17 mouse cellular contexts compared by ENCODE assay signal in genomic region chr6:33503381-33503780, GRCm38 (mm10).
"Had no signal": no experiment of that assay in that cellular context is flagged by ENCODE, and none has a peak within 500 bp of the region (broad histone marks: within the 10 kb centered on the region; RNA-seq: fewer than 3 reads in every experiment).

No protein-coding gene starts in this region.

- H3K9ac ChIP-seq: liver, postnatal 0 days; lung, embryonic 15.5 days; midbrain, embryonic 13.5 days; midbrain, embryonic 15.5 days; neural tube, embryonic 12.5 days; stomach, embryonic 15.5 days had no signal

- H3K27me3 ChIP-seq: lung, embryonic 15.5 days; megakaryocyte, embryonic 14.5 days; midbrain, embryonic 13.5 days; midbrain, embryonic 15.5 days; neural tube, embryonic 12.5 days; stomach, embryonic 15.5 days had no signal

- H3K36me3 ChIP-seq: lung, embryonic 15.5 days; midbrain, embryonic 13.5 days; midbrain, embryonic 15.5 days; neural tube, embryonic 12.5 days; stomach, embryonic 15.5 days had no signal

- ATAC-seq: liver, postnatal 0 days; lung, postnatal 0 days; midbrain, embryonic 13.5 days; midbrain, embryonic 15.5 days had no signal

- DNase-seq: liver, postnatal 0 days; lung, adult 2 months; lung, postnatal 14 days; lung, postnatal 36 days; right cerebral cortex, postnatal 14 days; thymus, adult 2 months; thymus, postnatal 25 days; thymus, postnatal 4 days had no signal

- H3K4me2 ChIP-seq: lung, embryonic 15.5 days; midbrain, embryonic 13.5 days; midbrain, embryonic 15.5 days; neural tube, embryonic 12.5 days; stomach, embryonic 15.5 days had no signal

- H3K4me3 ChIP-seq: lung, embryonic 15.5 days; megakaryocyte, embryonic 14.5 days; midbrain, embryonic 13.5 days; midbrain, embryonic 15.5 days; neural tube, embryonic 12.5 days; stomach, embryonic 15.5 days had no signal

- H3K9me3 ChIP-seq: lung, embryonic 15.5 days; megakaryocyte, embryonic 14.5 days; midbrain, embryonic 13.5 days; midbrain, embryonic 15.5 days; neural tube, embryonic 12.5 days; stomach, embryonic 15.5 days had no signal

- H3K4me1 ChIP-seq: lung, embryonic 15.5 days; megakaryocyte, embryonic 14.5 days; midbrain, embryonic 15.5 days; neural tube, embryonic 12.5 days; stomach, embryonic 15.5 days had no signal

- H3K27ac ChIP-seq: lung, embryonic 15.5 days; macrophage; midbrain, embryonic 13.5 days; midbrain, embryonic 15.5 days; neural tube, embryonic 12.5 days; stomach, embryonic 15.5 days; stomach, postnatal 0 days had no signal
